Mouse (Mus musculus): ENCODE data around the gene Ccdc40. TPM values are rescaled to one million over a fixed set of nuclear protein-coding genes. Genes with fewer than 3 reads are reported as not detected.

Ccdc40 gene
- polyA plus RNA-seq, 1 experiment from 2014 or later = 1.9 TPM

DNA sequence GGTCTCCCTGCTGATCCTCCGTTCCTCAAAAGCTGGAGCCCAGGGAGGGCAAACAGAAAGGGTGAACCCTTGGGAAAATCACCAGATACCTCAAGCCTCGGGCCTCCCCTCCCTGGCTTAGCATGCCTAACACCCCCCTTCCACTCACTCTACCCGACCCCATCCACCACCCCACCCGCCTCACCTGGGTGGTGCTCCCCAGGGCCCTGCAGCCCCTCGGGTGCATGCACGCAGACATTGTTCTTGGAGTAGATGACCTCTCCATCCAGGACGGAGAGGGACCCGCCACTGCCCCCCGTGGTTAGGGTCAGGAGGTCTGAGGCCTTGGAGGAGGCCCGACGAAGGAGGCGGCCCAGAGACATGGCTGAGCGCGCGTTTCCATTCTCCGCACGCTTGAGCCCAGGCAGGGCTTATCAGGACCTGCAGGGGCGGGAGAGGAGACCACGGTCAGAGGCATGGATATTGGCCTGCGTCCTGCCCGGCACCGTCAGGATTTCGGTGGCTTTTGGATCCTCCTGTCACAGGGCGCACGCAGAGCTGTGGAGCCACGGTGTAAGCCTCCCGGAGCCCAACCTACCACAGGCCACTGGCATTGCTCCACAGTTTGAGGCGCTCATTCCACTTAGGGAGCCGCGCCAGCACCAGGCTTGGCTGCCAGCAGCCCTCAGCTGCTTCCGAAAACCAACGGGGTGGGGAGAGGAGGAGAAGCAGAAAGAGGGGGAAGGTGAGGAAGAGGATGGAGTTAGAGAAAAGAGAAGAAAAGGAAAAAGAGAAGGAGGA lies 17.9 kb upstream of the Ccdc40 start:
- no peak for ATAC-seq (ENCODE audit: insufficient number of reproducible peaks, low FRiP score, low TSS enrichment, low read depth)
- H3K4me3 ChIP-seq = no peak overlapping the region
- H3K4me2 ChIP-seq = peak overlapping the region; percentile 32
- no peaks in the 10 kb centered on the region for H3K27me3 ChIP-seq
- WGBS = 60% methylated on average over 32 of the region's 32 CpGs
- H3K36me3 ChIP-seq = peaks cover 28% of the 10 kb centered on the region
- no peaks in the 10 kb centered on the region for H3K9me3 ChIP-seq
- no peak overlapping the region for H3K9ac ChIP-seq
- peak overlapping the region; percentile 75 for H3K27ac ChIP-seq
- peaks cover 65% of the 10 kb centered on the region for H3K4me1 ChIP-seq

DNA sequence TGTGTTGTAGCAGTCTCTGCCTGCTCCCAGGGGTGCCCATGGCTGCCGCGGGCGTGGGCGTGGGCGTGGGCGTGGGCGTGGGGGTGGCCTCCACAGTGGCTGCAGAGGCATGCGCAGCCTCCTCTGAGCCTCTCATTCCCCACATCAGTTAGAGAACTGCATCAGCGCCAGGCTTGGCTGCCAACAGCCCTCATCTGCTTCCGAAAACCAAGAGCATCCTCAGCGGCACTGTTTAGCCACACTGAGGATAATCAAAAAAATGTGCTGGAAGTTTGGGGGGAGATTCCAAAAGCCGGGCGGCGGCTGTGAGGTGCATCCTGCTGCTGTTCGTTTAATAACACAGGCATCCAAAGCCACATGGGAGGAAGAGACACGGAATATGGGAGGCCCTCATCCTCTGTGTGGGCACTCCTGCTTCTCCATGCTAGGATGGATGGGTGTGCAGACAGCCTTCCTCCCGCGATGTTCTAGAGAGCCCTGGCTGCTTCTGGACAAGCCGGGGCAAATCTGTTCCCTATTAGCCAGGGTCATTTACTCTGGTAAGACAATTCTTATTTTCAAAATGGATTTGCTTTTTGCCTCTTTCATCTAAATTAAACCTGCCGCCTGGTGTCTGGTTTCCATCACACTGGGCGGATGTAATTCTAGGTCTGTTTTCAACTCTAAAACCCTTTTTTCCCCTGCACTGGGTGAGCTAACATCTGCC lies 16.6 kb upstream of the Ccdc40 start:
- WGBS = 39% methylated on average over 21 of the region's 21 CpGs
- no peaks in the 10 kb centered on the region for H3K9me3 ChIP-seq
- H3K27me3 ChIP-seq = no peaks in the 10 kb centered on the region
- H3K36me3 ChIP-seq = peaks cover 23% of the 10 kb centered on the region
- peaks cover 76% of the 10 kb centered on the region for H3K4me1 ChIP-seq
- H3K4me3 ChIP-seq = no peak overlapping the region
- no peak for ATAC-seq (ENCODE audit: insufficient number of reproducible peaks, low FRiP score, low TSS enrichment, low read depth)
- no peak overlapping the region for H3K9ac ChIP-seq
- 0 out of 2 replicates have a peak overlapping the region, but pooled peaks have one; percentile 11 for H3K4me2 ChIP-seq
- H3K27ac ChIP-seq = peak overlapping the region; percentile 72; the same call in 1 of the 2 replicates

DNA sequence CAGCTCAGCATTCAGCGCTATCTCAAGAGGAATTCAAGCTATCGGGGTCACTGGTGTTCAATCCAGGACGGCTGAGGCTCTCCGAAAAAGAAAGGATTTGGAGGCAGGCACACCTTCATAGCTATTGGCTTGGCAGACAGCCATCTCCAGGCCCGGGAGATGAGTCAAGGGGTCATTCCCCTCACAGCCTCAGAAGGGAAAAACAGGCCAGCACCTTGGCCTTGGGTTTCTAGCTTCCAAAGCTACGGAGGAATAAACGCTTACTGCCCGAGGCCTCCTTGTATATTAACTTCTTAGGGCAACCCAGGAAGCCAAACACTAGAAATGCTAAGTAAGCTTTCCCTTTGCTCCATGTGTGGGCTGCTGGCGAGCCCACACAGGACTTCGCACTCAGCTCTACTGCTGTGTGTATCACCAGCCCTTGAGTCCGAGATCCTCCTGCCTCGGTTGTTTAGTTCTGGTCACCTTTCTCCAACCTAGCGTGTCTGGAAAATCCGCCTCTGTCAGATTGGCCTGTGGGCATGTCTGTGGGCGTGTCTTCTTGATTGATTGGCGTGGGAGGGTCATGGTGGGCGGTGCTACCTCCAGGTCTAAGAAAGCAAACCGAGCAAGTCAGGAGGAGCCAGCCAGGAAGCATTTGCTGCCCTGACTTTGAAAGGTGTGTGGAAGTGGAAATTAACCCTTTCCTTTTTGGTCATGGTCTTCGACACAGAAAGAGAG lies 15.0 kb upstream of the Ccdc40 start:
- H3K4me3 ChIP-seq = no peak overlapping the region
- H3K27me3 ChIP-seq = no peaks in the 10 kb centered on the region
- WGBS = 62% methylated on average over 19 of the region's 19 CpGs
- H3K4me1 ChIP-seq = peaks cover 76% of the 10 kb centered on the region
- ATAC-seq (ENCODE audit: insufficient number of reproducible peaks, low FRiP score, low TSS enrichment, low read depth) = no peak
- H3K27ac ChIP-seq = peak overlapping the region; percentile 17; the same call in 1 of the 2 replicates
- H3K36me3 ChIP-seq = peaks cover 11% of the 10 kb centered on the region
- H3K9me3 ChIP-seq = no peaks in the 10 kb centered on the region
- no peak overlapping the region for H3K4me2 ChIP-seq
- no peak overlapping the region for H3K9ac ChIP-seq

DNA sequence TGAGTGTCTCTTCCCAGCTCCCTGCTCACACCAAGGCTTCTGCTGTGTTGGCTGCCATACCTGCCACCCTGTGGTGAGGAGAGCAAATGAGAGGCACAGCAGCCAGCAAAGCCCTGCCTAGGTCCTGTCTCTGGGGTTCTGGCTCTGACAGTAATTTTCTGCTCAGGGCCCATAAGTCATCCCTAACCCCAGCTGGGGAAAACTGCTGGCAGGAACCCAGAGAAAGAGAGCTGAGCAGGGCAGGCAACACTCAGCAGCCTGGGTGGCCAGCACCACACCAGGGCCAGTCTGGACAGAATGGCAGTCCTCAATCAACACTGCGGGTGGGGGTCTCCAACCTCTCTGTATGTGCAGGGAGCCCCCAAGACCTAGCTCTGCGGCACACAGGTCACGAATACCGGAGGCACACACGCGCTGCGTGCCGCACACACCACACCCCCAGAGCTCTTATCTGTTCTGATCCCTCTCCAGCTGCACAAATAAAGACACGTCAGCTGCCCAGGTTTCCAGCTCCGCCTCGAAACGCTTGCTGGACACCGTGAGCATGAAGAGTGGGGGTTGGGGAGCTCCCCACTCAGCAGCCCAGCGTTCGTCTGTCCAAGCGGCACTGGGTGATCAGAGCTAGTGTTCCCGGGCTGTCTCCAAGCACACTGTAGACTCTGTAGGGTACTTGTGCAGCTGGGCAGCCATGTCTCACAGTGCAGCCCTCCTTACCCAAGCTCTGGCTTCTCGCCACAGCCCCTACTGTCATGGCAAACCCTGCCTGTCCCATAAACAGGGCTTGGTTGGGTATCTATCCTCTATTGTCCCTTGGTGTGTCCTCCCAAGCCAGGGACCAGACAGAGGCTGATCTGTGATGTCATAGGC lies 13.1 kb upstream of the Ccdc40 start:
- H3K4me3 ChIP-seq = peak overlapping the region; percentile 5; the same call in 1 of the 2 replicates
- peak overlapping the region; percentile 26 for H3K4me2 ChIP-seq
- H3K9me3 ChIP-seq = no peaks in the 10 kb centered on the region
- WGBS = 9% methylated on average over 18 of the region's 18 CpGs
- H3K4me1 ChIP-seq = peaks cover 66% of the 10 kb centered on the region
- H3K9ac ChIP-seq = no peak overlapping the region
- peak overlapping the region; percentile 51; the same call in 1 of the 2 replicates for H3K27ac ChIP-seq
- H3K36me3 ChIP-seq = 0 out of 2 replicates have a peak, but pooled peaks cover 4% of the 10 kb centered on the region
- no peaks in the 10 kb centered on the region for H3K27me3 ChIP-seq
- 0 out of 2 replicates have a peak, but pooled peaks have one; percentile 36 for ATAC-seq (ENCODE audit: insufficient number of reproducible peaks, low FRiP score, low TSS enrichment, low read depth)

DNA sequence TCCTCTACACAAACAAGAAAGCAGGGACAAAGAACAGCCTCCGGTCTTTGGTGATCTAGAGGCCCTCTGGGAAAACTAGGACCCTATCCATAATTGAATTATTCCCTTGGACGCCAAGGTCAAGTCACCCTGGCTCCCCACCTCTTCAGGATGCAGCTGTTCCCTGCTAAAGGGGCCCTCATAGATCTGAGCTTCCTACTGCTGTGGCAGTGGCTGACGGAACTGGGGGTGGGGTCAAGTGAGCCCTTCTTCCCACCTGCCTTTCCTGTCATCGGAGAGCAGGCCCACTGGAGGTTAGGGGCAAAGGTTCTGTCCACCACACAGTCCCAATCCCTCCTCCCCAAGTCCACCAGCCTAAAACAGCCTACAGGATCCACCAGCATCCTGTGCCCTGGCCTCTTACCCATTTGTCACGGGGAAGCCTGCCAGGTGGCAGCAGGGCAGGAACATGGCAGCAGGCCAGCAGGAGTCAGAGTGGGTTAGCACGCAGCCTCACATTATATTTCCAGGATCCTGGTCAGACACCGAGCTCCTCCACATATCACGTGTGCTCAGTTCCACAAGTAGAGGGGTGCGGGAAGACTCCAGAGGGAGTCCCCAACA lies 12.4 kb upstream of the Ccdc40 start:
- Histone ChIP-seq H3K9ac (no peak overlapping the region), H3K4me2 (0 out of 2 replicates have a peak overlapping the region, but pooled peaks have one; percentile 26), H3K9me3 (no peaks in the 10 kb centered on the region), H3K4me3 (no peak overlapping the region), H3K36me3 (0 out of 2 replicates have a peak, but pooled peaks cover 4% of the 10 kb centered on the region), H3K27ac (peak overlapping the region; percentile 51; the same call in 1 of the 2 replicates), H3K27me3 (no peaks in the 10 kb centered on the region), H3K4me1 (peaks cover 63% of the 10 kb centered on the region)
- peak; percentile 33; the same call in 1 of the 2 replicates for ATAC-seq (ENCODE audit: insufficient number of reproducible peaks, low FRiP score, low TSS enrichment, low read depth)
- 46% methylated on average over 9 of the region's 9 CpGs for WGBS

DNA sequence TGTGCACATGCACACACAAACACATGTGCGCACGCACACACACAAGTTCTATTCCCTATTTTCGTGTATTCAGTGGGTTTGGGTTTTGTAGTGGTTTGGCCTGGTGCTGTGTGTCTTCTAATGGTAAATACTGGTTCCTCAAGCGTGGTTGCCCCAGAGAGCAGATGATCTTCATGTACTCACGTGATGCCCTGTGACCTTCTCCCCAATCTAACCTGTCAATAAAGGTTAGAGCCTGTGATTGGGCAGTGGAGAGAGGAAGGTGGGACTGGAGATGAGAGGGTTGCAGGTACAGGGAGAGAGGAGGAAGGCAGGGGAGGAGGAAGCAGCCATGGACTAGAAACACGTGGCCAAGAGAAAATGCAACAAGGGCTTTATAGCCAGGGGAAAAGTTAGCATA lies 10.5 kb upstream of the Ccdc40 start:
- H3K4me1 ChIP-seq = peaks cover 53% of the 10 kb centered on the region

DNA sequence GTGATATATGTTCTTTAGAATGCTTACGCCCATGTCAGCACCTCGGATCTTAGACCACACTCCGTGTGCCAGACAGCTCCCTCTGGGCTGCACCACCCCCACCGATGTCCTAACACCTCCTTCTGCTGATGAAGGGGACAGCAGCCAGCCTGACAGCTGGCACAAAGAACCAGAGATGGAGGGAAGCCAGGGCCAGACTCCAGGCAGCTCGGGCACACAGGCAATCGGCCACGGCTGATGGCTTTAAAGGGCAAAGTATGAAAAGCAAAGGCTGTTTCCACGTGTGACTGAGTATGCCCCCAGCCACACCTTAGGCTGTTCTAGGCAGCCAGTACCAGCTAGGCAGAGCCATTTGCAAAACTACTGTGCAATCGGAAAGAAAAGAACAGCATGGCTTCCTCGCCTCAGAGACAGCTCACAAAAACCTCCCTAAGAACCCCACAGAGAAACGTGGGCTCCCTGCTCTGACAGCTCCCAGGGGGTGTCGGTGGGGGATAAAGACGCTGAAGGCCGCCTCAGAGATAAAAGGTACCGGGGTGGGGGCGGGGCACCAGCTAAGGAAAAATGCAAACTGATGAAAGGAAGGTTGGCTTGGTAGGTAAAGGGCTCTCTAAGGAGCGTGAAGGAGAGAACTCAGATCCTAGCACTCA lies 8.4 kb upstream of the Ccdc40 start:
- ATAC-seq (ENCODE audit: insufficient number of reproducible peaks, low FRiP score, low TSS enrichment, low read depth) = no peak
- Histone ChIP-seq H3K4me3 (no peak overlapping the region), H3K9ac (no peak overlapping the region), H3K9me3 (no peaks in the 10 kb centered on the region), H3K27ac (no peak overlapping the region), H3K4me2 (no peak overlapping the region), H3K36me3 (0 out of 2 replicates have a peak, but pooled peaks cover 4% of the 10 kb centered on the region), H3K4me1 (peaks cover 46% of the 10 kb centered on the region), H3K27me3 (no peaks in the 10 kb centered on the region)
- WGBS = 25% methylated on average over 17 of the region's 17 CpGs

More for the DNA sequence above, 10.5 kb upstream of the Ccdc40 start:
- Histone ChIP-seq H3K9ac (no peak overlapping the region), H3K4me2 (no peak overlapping the region), H3K27ac (no peak overlapping the region), H3K27me3 (no peaks in the 10 kb centered on the region), H3K36me3 (0 out of 2 replicates have a peak, but pooled peaks cover 4% of the 10 kb centered on the region), H3K4me3 (no peak overlapping the region), H3K9me3 (no peaks in the 10 kb centered on the region)
- ATAC-seq (ENCODE audit: insufficient number of reproducible peaks, low FRiP score, low TSS enrichment, low read depth) = no peak
- WGBS = 87% methylated on average over 6 of the region's 6 CpGs

DNA sequence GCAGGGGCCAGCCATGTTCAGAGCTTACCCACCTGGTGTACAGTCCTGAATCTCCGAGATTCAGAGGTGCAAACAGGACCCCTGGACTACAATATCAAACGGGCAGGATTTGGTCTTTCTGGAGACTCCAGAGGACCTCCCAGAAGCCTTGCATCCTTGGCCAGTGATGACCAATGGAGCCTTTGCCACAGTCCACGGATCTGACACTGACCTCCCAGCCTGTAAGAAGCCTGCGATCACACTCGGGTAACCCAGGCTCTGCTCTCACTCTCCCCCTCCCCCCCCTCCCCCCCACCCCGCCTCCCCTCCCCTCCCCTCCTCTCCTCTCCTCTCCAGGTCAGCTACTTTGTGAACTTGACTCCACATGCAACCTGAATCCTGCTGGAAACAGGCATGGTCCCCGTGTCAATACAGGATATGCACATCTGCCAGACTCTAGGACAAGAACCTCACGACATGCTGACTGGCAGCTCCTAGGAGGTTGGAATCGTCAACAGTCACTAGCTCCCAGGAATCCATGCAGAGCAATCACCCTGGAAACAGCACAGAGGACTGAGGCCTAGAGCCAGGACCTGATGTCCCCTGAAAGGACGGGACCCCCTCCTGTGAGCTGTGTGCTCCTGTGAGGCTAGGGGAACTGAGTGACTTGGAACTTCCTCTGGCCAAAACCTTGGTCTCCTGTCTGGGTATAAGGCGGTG lies 6.4 kb upstream of the Ccdc40 start:
- H3K4me3 ChIP-seq = no peak overlapping the region
- no peak for ATAC-seq (ENCODE audit: insufficient number of reproducible peaks, low FRiP score, low TSS enrichment, low read depth)
- no peak overlapping the region for H3K9ac ChIP-seq
- H3K27me3 ChIP-seq = no peaks in the 10 kb centered on the region
- no peak overlapping the region for H3K4me2 ChIP-seq
- H3K36me3 ChIP-seq = 0 out of 2 replicates have a peak, but pooled peaks cover 4% of the 10 kb centered on the region
- H3K4me1 ChIP-seq = peaks cover 47% of the 10 kb centered on the region
- 38% methylated on average over 10 of the region's 11 CpGs for WGBS
- no peaks in the 10 kb centered on the region for H3K9me3 ChIP-seq
- H3K27ac ChIP-seq = no peak overlapping the region

DNA sequence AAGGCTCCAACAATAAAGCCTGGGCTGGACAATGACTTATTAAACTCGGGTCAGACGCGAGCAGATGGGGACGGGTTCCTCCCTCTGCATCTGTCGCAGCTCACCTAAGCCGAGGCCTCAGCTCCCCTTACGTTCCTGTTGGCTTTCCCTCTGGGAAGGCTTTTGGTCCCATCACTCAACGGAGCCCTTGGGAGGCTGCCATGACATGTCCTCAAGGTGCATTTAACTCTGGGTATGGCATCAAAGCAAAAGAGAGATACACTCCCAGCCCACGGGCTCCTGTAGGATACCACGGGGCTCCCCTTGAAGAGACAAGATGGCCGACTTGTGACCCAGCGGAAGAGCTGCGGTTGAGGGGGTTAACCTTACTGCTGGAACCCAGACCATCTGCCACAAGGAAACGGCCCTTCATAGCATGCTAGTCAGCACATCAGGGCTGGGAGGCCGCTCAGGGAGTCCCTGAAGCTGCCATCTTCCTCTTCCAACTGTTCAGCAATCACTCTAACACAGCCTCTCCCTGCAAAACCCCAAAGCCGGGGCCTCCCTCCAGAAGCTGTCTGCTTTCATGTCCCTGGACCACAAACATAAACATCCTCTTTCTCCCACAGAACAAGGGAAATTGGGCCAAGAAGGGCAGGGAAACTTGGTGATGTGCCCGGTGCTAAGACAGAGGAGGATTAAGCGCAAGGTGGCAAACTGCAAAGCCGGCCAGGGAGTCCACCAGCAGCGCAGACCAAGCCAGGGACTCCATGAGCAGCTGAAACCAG lies 5.1 kb upstream of the Ccdc40 start:
- WGBS = 75% methylated on average over 20 of the region's 20 CpGs
- no peak for ATAC-seq (ENCODE audit: insufficient number of reproducible peaks, low FRiP score, low TSS enrichment, low read depth)
- no peak overlapping the region for H3K27ac ChIP-seq

More for the DNA sequence above, 5.1 kb upstream of the Ccdc40 start:
- Histone ChIP-seq H3K4me1 (peaks cover 57% of the 10 kb centered on the region), H3K4me2 (no peak overlapping the region), H3K4me3 (no peak overlapping the region), H3K36me3 (no peaks in the 10 kb centered on the region), H3K9me3 (no peaks in the 10 kb centered on the region), H3K9ac (no peak overlapping the region), H3K27me3 (no peaks in the 10 kb centered on the region)

Measured in limb, embryonic 15.5 days (tissue).